Mouse (Mus musculus) thymus, adult 2 months (tissue): Measurements from ENCODE around the gene Meis3.

ENCODE experiments used
- CTCF ChIP-seq: fragments of 200-500 bp; IDR thresholded peaks from 2 replicates; pipeline ENCODE4 v1.5.1; 2012; ENCODE audit warnings: mild to moderate bottlenecking, control low read depth, low read length, moderate library complexity, borderline replicate concordance; ENCODE audit not compliant: control insufficient read depth, poor library complexity, insufficient read depth; ENCODE audit errors: extremely low read depth
- POLR2A ChIP-seq: fragments of 200-500 bp; IDR thresholded peaks from 2 replicates; pipeline ENCODE4 v1.6.1; 2012; ENCODE audit warnings: mild to moderate bottlenecking, low read length, control low read depth, moderate library complexity; ENCODE audit not compliant: control insufficient read depth, poor library complexity, insufficient read depth; ENCODE audit errors: extremely low read depth

GRCm38 (mm10) chr7:16134951-16135392, 39.9 kb upstream of the Meis3 start:
- TF ChIP-seq CTCF = no peak
- TF ChIP-seq POLR2A = no peak
